Mouse (Mus musculus) liver, postnatal 0 days (tissue): ENCODE data around the gene Slc23a2.

ENCODE experiments used
- CTCF ChIP-seq: sonication (generic); IDR thresholded peaks from 2 replicates; pipeline ENCODE4 v1.5.1; 2016; ENCODE audit warnings: antibody characterized with exemption, low read depth
- EP300 ChIP-seq: IDR thresholded peaks from 2 replicates; pipeline ENCODE4 v1.6.1; 2016; ENCODE audit warnings: antibody characterized with exemption, low read depth, mild to moderate bottlenecking

DNA sequence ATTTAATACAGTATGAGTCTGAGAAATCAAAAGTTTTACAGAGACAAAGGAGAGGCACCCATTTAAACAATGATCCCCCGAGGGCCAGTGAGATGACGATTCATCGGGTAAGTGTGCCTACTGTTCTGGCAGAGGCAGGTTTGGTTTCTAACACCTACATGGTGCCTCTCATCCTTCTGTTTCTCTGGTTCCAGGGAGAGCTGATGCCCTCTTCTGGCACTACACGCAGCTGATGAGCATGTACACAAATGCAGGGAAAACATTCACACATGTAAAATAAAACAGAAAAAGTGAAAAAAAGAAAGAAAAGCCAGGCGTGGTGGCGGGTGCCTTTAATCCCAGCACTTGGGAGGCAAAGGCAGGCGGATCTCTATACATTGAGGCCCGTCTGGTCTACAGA lies 85.0 kb downstream of the Slc23a2 start:
- 0 out of 2 replicates have a peak, but pooled peaks have one; percentile 22 for TF ChIP-seq CTCF
- TF ChIP-seq EP300, result no peak
